Mouse (Mus musculus): ENCODE measurements around the gene Ubl7.

GRCm38 (mm10) chr9:57879213-57879612 lies 31.6 kb upstream of the Ubl7 start:
- TF ChIP-seq CTCF (IDR thresholded peaks at IDR 0.05; ENCODE audit: insufficient read depth, low read length): no peak
- no peak for TF ChIP-seq POLR2A (IDR thresholded peaks at IDR 0.05; ENCODE audit: borderline replicate concordance, extremely low read depth, low read depth, low read length)

Measured in lung, adult 2 months (tissue).